Mouse (Mus musculus): ENCODE results near the gene Erc2. TPM values are rescaled to one million over a fixed set of nuclear protein-coding genes. Genes with fewer than 3 reads are reported as not detected.

Gene Erc2
- polyA plus RNA-seq, 1 experiment from 2014 or later, result 33.1 TPM

DNA sequence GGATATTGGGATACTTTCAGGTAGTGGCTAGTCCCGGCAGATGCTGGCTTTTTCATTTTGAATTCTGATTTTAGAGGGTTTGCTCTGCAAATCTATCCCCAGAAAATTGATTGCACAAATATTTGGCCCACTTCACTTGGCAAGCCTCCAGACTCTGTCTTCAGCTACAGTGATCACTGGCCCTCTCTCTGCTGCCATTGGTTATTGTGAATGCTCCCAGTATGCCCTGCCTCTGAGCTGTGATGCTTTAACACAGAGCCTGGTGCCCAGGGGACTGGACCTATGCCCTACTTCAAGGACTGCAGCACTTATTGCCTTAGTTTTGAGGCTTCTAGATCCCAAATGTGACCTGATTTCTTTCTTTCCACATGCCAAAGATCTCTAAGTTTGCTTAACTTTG lies 686.4 kb downstream of the Erc2 start:
- Histone ChIP-seq H3K4me2 (replicated peaks) (no peak overlapping the region), H3K4me1 (no peaks in the 10 kb centered on the region), H3K27ac (no peak overlapping the region), H3K9me3 (no peaks in the 10 kb centered on the region), H3K27me3 (replicated peaks) (no peaks in the 10 kb centered on the region), H3K4me3 (no peak overlapping the region), H3K36me3 (no peaks in the 10 kb centered on the region), H3K9ac (no peak overlapping the region)
- no peak for ATAC-seq (ENCODE audit: low FRiP score, low read depth)
- 95% methylated on average over 1 of the region's 1 CpGs for WGBS

DNA sequence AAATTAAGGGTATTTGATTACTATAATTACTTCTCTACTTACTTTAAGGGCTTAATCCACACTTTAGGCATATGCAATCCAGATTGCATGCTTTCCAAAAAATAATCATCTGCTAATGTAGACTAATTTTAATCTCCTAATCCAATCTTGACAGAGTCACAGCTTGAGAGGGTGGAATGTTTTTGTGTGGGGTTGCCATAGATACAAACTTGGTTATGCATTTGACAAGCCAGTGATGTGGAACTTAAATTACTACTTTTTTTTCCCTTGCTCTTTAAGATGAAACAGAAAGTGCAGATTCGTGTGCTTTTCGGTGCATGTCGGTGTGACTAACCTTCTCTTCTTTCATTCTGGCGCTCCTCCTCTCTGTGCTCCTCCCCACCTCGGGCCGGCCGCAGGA lies 694.6 kb downstream of the Erc2 start:
- Histone ChIP-seq H3K4me1 (no peaks in the 10 kb centered on the region), H3K9ac (no peak overlapping the region), H3K36me3 (no peaks in the 10 kb centered on the region), H3K27me3 (replicated peaks) (no peaks in the 10 kb centered on the region), H3K4me2 (replicated peaks) (no peak overlapping the region), H3K9me3 (no peaks in the 10 kb centered on the region), H3K27ac (no peak overlapping the region), H3K4me3 (no peak overlapping the region)
- 84% methylated on average over 7 of the region's 7 CpGs for WGBS
- ATAC-seq (ENCODE audit: low FRiP score, low read depth), result no peak

DNA sequence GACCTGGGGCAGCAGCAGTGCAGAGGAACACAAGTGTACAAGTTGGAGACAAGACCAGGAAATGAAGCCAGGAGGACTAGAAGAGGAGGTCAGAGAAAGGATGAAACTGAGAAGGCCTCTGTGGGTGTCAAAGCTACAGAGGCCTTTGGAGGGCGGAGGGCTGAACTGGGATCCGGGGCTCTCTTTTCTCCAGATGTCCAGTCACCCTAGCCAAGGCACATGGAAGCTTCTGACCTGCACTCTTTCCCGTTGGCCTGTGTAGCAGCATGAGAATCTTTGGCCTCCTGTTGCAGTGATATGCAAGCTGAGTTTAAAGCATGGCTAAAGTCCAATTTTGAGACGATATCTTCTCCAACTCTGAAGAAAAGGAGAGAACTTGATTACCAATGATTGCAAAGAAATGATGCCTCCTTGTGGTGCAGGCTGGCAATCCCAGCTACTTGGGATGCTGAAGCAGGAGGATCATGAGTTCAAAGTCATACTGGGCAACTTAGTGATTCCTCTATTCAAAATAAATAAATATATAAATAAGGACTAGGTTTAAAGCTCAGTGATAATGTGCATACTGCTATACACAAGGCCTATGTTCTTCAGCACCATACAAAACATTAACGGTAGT lies 699.8 kb downstream of the Erc2 start:
- no peaks in the 10 kb centered on the region for H3K36me3 ChIP-seq
- no peaks in the 10 kb centered on the region for H3K9me3 ChIP-seq
- no peak overlapping the region for H3K27ac ChIP-seq
- 93% methylated on average over 5 of the region's 5 CpGs for WGBS
- H3K4me3 ChIP-seq, result no peak overlapping the region
- no peaks in the 10 kb centered on the region for H3K27me3 ChIP-seq (replicated peaks)
- no peak for ATAC-seq (ENCODE audit: low FRiP score, low read depth)
- no peak overlapping the region for H3K4me2 ChIP-seq (replicated peaks)
- H3K4me1 ChIP-seq, result 0 out of 2 replicates have a peak, but pooled peaks cover 4% of the 10 kb centered on the region
- no peak overlapping the region for H3K9ac ChIP-seq

DNA sequence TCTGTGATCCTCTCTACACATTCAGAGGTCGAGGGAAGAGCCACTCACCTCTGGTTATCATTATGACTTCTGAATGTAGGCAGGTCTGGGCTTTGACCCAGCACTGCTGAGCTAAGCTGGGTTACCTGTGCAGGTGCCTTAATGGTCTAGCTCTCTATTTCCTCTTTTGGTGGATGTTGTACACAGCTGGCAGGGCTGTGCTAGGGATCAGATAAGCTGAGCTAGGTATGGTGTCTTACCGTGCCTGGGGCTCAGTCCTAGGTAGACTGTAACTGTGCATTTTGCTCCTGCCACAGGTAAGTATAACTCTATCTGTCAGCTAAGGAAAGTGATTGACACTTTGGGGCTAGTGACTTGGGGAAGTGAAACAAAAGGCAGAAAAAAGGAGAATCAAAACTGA lies 701.0 kb downstream of the Erc2 start:
- no peaks in the 10 kb centered on the region for H3K9me3 ChIP-seq
- no peak overlapping the region for H3K27ac ChIP-seq
- H3K36me3 ChIP-seq, result no peaks in the 10 kb centered on the region
- H3K4me1 ChIP-seq, result 0 out of 2 replicates have a peak, but pooled peaks cover 4% of the 10 kb centered on the region
- ATAC-seq (ENCODE audit: low FRiP score, low read depth), result no peak
- WGBS, result 77% methylated on average over 2 of the region's 2 CpGs
- H3K4me2 ChIP-seq (replicated peaks), result no peak overlapping the region
- no peak overlapping the region for H3K4me3 ChIP-seq
- H3K9ac ChIP-seq, result no peak overlapping the region
- no peaks in the 10 kb centered on the region for H3K27me3 ChIP-seq (replicated peaks)

DNA sequence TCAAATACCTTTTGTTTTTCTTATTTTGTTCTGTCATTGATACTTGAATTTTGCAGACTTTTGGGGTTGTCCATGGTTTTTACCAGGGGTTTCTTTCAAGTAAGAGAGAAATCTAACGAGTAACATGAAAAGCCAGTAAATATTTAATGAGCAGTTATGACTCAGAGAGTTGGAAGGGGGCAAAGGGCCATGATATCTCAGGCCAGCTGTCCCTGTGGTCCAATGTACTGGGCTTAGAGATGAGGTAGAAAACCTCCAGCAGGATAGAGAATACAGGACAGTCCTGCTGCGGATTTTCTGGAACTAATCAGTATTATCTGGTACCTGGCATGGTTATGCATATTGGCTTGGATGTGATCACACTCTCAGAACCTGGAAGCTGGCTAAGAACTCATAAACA lies 701.5 kb downstream of the Erc2 start:
- Histone ChIP-seq H3K4me3 (no peak overlapping the region), H3K9ac (no peak overlapping the region)
- WGBS, result 79% methylated on average over 2 of the region's 2 CpGs

DNA sequence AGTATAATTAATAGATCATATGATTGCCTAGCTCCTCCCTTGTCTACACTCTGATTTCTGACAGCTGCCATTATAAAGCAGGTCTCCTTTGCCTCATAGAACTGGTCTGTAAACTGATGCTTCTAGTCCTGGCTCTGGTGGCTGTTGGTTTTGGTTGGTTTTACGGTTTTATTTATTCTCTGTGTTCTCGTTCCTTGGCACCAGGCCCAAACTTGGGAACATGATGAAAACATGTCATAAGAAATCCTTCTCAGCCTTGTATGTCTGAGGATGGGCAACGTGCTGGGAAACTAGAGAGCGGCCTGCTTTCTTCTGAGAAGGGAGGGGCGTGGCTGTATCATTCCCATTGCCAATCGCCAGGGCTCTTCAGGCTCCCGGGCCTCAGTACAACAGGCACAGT lies 704.2 kb downstream of the Erc2 start:
- Histone ChIP-seq H3K9me3 (no peaks in the 10 kb centered on the region), H3K36me3 (no peaks in the 10 kb centered on the region), H3K4me3 (no peak overlapping the region), H3K4me2 (replicated peaks) (no peak overlapping the region), H3K4me1 (0 out of 2 replicates have a peak, but pooled peaks cover 4% of the 10 kb centered on the region), H3K27ac (no peak overlapping the region), H3K27me3 (replicated peaks) (no peaks in the 10 kb centered on the region), H3K9ac (no peak overlapping the region)
- no peak for ATAC-seq (ENCODE audit: low FRiP score, low read depth)
- 80% methylated on average over 7 of the region's 7 CpGs for WGBS

More for the DNA sequence above, 701.5 kb downstream of the Erc2 start:
- no peaks in the 10 kb centered on the region for H3K36me3 ChIP-seq
- no peaks in the 10 kb centered on the region for H3K27me3 ChIP-seq (replicated peaks)
- no peak overlapping the region for H3K4me2 ChIP-seq (replicated peaks)
- ATAC-seq (ENCODE audit: low FRiP score, low read depth), result no peak
- no peak overlapping the region for H3K27ac ChIP-seq
- 0 out of 2 replicates have a peak, but pooled peaks cover 4% of the 10 kb centered on the region for H3K4me1 ChIP-seq
- H3K9me3 ChIP-seq, result no peaks in the 10 kb centered on the region

DNA sequence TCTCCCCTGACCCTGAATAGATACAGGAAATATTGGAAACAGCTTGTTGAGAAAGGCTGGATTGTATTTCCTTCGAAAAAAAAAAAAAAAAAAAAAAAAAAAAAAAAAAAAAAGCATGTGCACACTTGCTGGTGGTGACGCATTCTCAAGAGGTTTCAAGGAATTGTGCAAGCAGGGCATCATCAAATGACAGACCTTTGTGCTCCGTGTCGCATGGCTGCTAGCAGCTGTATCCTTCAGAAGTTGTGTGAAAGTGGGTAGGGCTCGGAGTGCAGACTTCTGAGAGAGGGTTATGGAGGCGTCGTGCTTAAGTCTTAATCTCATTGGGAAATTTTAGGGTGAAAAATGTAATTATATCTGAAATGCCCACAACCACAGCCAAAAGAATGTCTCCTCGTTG lies 706.3 kb downstream of the Erc2 start:
- Histone ChIP-seq H3K9me3 (no peaks in the 10 kb centered on the region), H3K4me1 (0 out of 2 replicates have a peak, but pooled peaks cover 4% of the 10 kb centered on the region), H3K36me3 (no peaks in the 10 kb centered on the region), H3K27me3 (replicated peaks) (no peaks in the 10 kb centered on the region; the same call in 1 of the 2 replicates), H3K4me3 (no peak overlapping the region), H3K4me2 (replicated peaks) (no peak overlapping the region), H3K9ac (no peak overlapping the region), H3K27ac (no peak overlapping the region)
- ATAC-seq (ENCODE audit: low FRiP score, low read depth), result no peak
- 67% methylated on average over 8 of the region's 8 CpGs for WGBS

DNA sequence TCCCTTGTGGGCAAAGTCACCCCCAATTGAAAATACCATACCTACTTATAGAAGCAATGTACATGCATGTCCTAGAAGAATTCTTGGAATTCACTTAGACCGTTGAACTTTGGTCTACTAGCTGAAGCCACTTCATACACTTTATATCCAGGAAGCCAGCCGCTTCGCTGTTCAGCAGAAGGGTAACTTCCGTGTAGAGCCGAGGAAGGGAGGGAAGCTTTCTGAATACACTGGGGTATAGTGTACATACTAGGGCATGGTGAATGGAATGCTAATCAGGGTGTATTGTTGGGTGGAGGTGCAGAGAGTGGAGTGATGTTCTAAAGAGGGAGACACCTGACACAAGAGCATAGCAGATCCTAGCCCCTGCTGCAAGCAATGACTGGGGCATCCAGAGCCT lies 708.9 kb downstream of the Erc2 start:
- Histone ChIP-seq H3K9ac (no peak overlapping the region), H3K4me2 (replicated peaks) (no peak overlapping the region), H3K27ac (no peak overlapping the region), H3K36me3 (no peaks in the 10 kb centered on the region), H3K4me3 (no peak overlapping the region), H3K9me3 (no peaks in the 10 kb centered on the region), H3K27me3 (replicated peaks) (no peaks in the 10 kb centered on the region; the same call in 1 of the 2 replicates), H3K4me1 (no peaks in the 10 kb centered on the region)
- ATAC-seq (ENCODE audit: low FRiP score, low read depth), result no peak
- WGBS, result 87% methylated on average over 5 of the region's 5 CpGs

DNA sequence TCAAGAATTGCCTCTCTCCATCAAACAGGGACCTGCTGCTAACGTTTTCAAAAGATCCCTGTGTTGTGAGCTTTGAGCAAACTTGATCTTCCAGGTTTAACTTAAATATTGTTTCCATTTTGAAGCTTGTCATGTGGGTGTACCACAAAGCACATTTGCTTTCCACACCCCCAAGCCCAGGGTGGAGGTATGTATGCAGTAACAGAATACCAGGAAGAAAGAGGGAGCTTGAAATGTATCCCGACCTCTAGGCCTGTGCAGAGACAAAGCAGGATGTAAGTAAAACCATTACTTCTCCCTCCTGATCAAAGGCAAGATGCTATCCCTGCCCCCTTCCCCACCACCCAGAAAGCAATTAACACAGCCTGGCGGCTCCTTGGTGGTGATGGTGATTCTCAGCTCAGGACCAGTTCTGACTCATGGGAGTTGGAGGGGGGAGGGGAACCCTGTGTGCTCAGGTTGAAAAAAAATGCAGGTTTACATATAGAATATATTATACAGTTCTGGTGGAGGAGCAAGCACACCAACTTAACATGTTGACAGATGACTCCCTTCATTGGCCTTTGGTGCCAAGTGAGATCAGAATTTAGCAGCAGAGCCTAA lies 710.2 kb downstream of the Erc2 start:
- H3K9me3 ChIP-seq, result no peaks in the 10 kb centered on the region
- WGBS, result 19% methylated on average over 3 of the region's 3 CpGs
- no peaks in the 10 kb centered on the region for H3K36me3 ChIP-seq
- no peaks in the 10 kb centered on the region; the same call in 1 of the 2 replicates for H3K27me3 ChIP-seq (replicated peaks)
- H3K4me1 ChIP-seq, result no peaks in the 10 kb centered on the region
- H3K27ac ChIP-seq, result no peak overlapping the region
- no peak overlapping the region for H3K4me3 ChIP-seq
- ATAC-seq (ENCODE audit: low FRiP score, low read depth), result no peak
- H3K4me2 ChIP-seq (replicated peaks), result no peak overlapping the region
- H3K9ac ChIP-seq, result no peak overlapping the region

DNA sequence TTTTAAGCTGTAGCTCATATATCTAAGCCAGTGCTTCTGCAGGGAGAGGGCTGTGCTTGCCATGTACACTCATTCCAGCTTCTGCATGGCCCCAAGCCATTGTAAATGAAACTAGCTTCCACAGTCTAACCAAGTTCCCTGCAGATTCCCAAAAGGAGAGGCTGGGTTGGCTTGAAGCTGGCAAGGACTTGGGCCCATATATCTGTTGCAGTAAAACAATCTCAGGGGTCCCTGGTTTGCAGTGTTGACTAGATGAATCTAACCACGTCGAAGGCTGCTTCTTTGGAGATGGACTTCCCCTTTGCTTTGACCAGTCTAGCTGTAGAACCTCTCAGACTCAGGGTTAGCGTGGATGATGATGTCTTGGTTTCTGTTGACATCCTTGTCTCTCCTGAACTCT lies 716.9 kb downstream of the Erc2 start:
- no peak overlapping the region for H3K4me3 ChIP-seq
- ATAC-seq (ENCODE audit: low FRiP score, low read depth), result no peak
- no peak overlapping the region for H3K4me2 ChIP-seq (replicated peaks)
- no peaks in the 10 kb centered on the region for H3K36me3 ChIP-seq
- no peaks in the 10 kb centered on the region for H3K4me1 ChIP-seq
- no peaks in the 10 kb centered on the region for H3K27me3 ChIP-seq (replicated peaks)
- 90% methylated on average over 3 of the region's 3 CpGs for WGBS
- no peak overlapping the region for H3K9ac ChIP-seq
- H3K9me3 ChIP-seq, result no peaks in the 10 kb centered on the region
- no peak overlapping the region for H3K27ac ChIP-seq

DNA sequence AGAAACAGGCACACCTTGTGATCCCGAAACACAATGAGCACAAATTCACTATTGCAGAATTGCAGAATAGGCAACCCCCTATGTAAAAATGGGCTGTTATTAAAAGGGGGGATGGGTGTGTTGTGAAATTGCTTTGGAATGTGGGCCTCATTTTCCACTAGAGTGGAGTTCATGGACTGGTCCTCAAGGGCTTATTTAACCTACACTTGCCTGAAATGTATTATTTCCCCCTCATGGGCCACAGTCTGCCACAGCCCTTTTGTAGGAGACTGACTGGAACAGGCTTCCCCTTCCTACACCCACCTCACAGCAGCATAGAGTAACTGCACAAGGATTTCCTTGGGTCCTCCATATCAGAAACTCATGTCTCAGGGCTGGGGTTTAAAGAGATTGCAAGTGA lies 726.9 kb downstream of the Erc2 start:
- H3K4me2 ChIP-seq (replicated peaks), result no peak overlapping the region
- 81% methylated on average over 1 of the region's 1 CpGs for WGBS
- no peaks in the 10 kb centered on the region for H3K27me3 ChIP-seq (replicated peaks)
- H3K9me3 ChIP-seq, result no peaks in the 10 kb centered on the region
- no peaks in the 10 kb centered on the region for H3K4me1 ChIP-seq
- H3K36me3 ChIP-seq, result no peaks in the 10 kb centered on the region
- H3K9ac ChIP-seq, result no peak overlapping the region
- no peak overlapping the region for H3K27ac ChIP-seq
- H3K4me3 ChIP-seq, result no peak overlapping the region
- no peak for ATAC-seq (ENCODE audit: low FRiP score, low read depth)

DNA sequence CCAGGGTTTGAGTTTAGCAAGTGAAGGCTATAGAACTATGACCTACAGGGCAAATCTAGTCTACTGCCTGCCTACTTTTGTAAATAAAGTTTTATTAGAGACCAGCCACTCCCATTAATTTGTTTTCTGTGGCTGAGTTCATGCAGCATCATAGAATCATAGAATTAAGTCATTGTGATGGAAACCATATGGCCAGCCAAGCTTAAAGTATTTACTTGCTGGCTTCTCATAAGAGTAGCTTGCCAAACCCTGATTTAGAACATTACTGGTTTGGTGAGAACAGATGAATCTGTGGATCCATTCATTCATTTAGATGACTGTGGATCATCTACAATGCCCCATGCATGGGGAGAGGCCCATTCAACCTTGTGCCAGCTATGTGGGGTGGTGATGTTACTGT lies 733.8 kb downstream of the Erc2 start:
- ATAC-seq (ENCODE audit: low FRiP score, low read depth), result no peak
- no peaks in the 10 kb centered on the region for H3K4me1 ChIP-seq
- H3K4me3 ChIP-seq, result no peak overlapping the region
- no peak overlapping the region for H3K27ac ChIP-seq
- no peaks in the 10 kb centered on the region for H3K36me3 ChIP-seq
- no peak overlapping the region for H3K9ac ChIP-seq
- H3K9me3 ChIP-seq, result no peaks in the 10 kb centered on the region
- no peak overlapping the region for H3K4me2 ChIP-seq (replicated peaks)
- H3K27me3 ChIP-seq (replicated peaks), result no peaks in the 10 kb centered on the region

DNA sequence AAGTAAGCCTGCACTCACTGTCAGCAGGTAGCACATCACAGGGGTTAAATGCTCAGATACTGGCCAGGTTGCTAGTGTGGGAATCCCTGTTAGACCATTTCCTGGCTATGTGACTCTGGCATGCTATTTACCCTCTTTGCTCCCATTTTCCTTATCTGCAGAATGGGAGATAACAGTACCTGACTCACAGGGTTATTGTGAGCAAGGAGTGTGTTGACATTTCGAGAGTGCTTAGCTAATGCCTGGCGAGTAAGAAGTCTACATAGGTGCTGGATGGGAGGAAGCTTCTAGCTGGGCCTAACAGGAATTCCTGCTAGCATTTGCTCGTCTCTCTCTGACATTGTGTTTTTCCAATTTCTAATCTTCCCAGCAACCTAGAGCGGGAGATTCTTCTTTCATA lies 737.3 kb downstream of the Erc2 start:
- H3K4me1 ChIP-seq, result no peaks in the 10 kb centered on the region
- no peak overlapping the region for H3K4me2 ChIP-seq (replicated peaks)
- no peaks in the 10 kb centered on the region for H3K27me3 ChIP-seq (replicated peaks)
- ATAC-seq (ENCODE audit: low FRiP score, low read depth), result no peak
- no peak overlapping the region for H3K4me3 ChIP-seq
- H3K27ac ChIP-seq, result no peak overlapping the region
- H3K9ac ChIP-seq, result no peak overlapping the region
- H3K9me3 ChIP-seq, result no peaks in the 10 kb centered on the region
- 83% methylated on average over 4 of the region's 4 CpGs for WGBS
- H3K36me3 ChIP-seq, result no peaks in the 10 kb centered on the region

Data from neural tube, embryonic 12.5 days (tissue).